ENCODE assay signal across 8 mouse cellular contexts in genomic region chr5:136243851-136244761, GRCm38 (mm10). TPM values are rescaled to one million over a fixed set of nuclear protein-coding genes. Genes with fewer than 3 reads are reported as not detected.
DNase-seq lines count a peak whose midpoint lies in the region; ATAC-seq lines count a peak whose summit lies in the region.

No protein-coding gene starts in this region.

- H3K4me2 ChIP-seq in heart, embryonic 11.5 days: peak overlapping the region; percentile 97
- peak overlapping the region; percentile 82 for H3K4me2 ChIP-seq in midbrain, embryonic 12.5 days (replicated peaks)

- H3K9ac ChIP-seq in heart, embryonic 11.5 days (ENCODE audit: low read depth, low read length): peak overlapping the region; percentile 50
- peak overlapping the region; percentile 81 for H3K9ac ChIP-seq in midbrain, embryonic 12.5 days (replicated peaks)

- no peak for DNase-seq in frontal cortex, postnatal 25 days (ENCODE audit: low spot score in 2 of 2)
- DNase-seq in 3T3-L1 (ENCODE audit: low read depth, low spot score): peak; percentile 18
- peak; percentile 51 to 55 for DNase-seq in kidney, postnatal 4 days

- no peaks in the 10 kb centered on the region for H3K4me1 ChIP-seq in brown adipose tissue, adult 24 weeks (ENCODE audit: control insufficient read depth, insufficient read depth, insufficient read length, low read length)
- H3K4me1 ChIP-seq in heart, embryonic 11.5 days (ENCODE audit: control insufficient read depth, insufficient read depth, low read length): peaks cover 9% of the 10 kb centered on the region; the same call in 1 of the 2 replicates
- peaks cover 37% of the 10 kb centered on the region for H3K4me1 ChIP-seq in midbrain, embryonic 12.5 days

- H3K9me3 ChIP-seq in heart, embryonic 11.5 days (replicated peaks; ENCODE audit: control insufficient read depth, low read length): no peaks in the 10 kb centered on the region
- H3K9me3 ChIP-seq in midbrain, embryonic 12.5 days: no peaks in the 10 kb centered on the region

- ATAC-seq in frontal cortex, adult (ENCODE audit: low TSS enrichment): peak; percentile 63; the same call in 1 of the 2 replicates
- peak; percentile 20; the same call in 1 of the 2 replicates for ATAC-seq in heart, embryonic 11.5 days (replicated peaks; ENCODE audit: insufficient number of reproducible peaks, low FRiP score, low TSS enrichment)
- ATAC-seq in midbrain, embryonic 12.5 days (ENCODE audit: low FRiP score, low read depth): peak; percentile 62
- no peak for ATAC-seq in megakaryocyte progenitor cell, adult 5-6 weeks (replicated peaks; ENCODE audit: poor library complexity)

- H3K36me3 ChIP-seq in heart, embryonic 11.5 days (ENCODE audit: control insufficient read depth, insufficient read depth, low read length): no peaks in the 10 kb centered on the region
- H3K36me3 ChIP-seq in midbrain, embryonic 12.5 days: no peaks in the 10 kb centered on the region

- H3K27ac ChIP-seq in brown adipose tissue, adult 24 weeks (replicated peaks; ENCODE audit: low read depth, low read length): peak overlapping the region; percentile 99
- no peak overlapping the region for H3K27ac ChIP-seq in heart, embryonic 11.5 days (ENCODE audit: low read depth, low read length)
- peak overlapping the region; percentile 84 for H3K27ac ChIP-seq in midbrain, embryonic 12.5 days (replicated peaks)

- WGBS in heart, embryonic 11.5 days (ENCODE audit: insufficient replicate concordance): 0% methylated on average over 48 of the region's 67 CpGs
- under 1% methylated on average over 39 of the region's 67 CpGs for WGBS in midbrain, embryonic 12.5 days

- H3K27me3 ChIP-seq in heart, embryonic 11.5 days (ENCODE audit: control insufficient read depth, insufficient read depth, low read length): peaks cover 16% of the 10 kb centered on the region
- H3K27me3 ChIP-seq in midbrain, embryonic 12.5 days: 0 out of 2 replicates have a peak, but pooled peaks cover 8% of the 10 kb centered on the region

- H3K4me3 ChIP-seq in brown adipose tissue, adult 24 weeks (ENCODE audit: insufficient read depth, low read depth, low read length): peak overlapping the region; percentile 87
- H3K4me3 ChIP-seq in heart, embryonic 11.5 days (ENCODE audit: low read depth, low read length): peak overlapping the region; percentile 63
- H3K4me3 ChIP-seq in midbrain, embryonic 12.5 days: peak overlapping the region; percentile 74

RNA-seq across cellular contexts. Expression of gene Sh2b2, which starts 2.2 kb away (rescaled TPM):
- polyA plus RNA-seq in brown adipose tissue, adult 24 weeks (2012; ENCODE audit: insufficient read depth, insufficient read length, missing spikeins): 67.4 and 106 TPM in 2 replicates
- polyA plus RNA-seq in heart, embryonic 11.5 days (2014; fragmentation: Nextera tagmentation; extraction: Ambion mirVana): 0.72 and 1.2 TPM in 2 replicates
- 20.7 and 21.3 TPM in 2 replicates for polyA plus RNA-seq in midbrain, embryonic 12.5 days (2016; fragmentation: Nextera tagmentation; extraction: Ambion mirVana)
- total RNA-seq in megakaryocyte progenitor cell, adult 5-6 weeks (2015): 27.8 and 33.0 TPM in 2 replicates
- 12.1 TPM in 2 replicates for total RNA-seq in megakaryocyte progenitor cell, adult 5-6 weeks (2017)

RNA-seq across cellular contexts. Expression of gene Prkrip1, which starts 45.3 kb away (rescaled TPM):
- 38.5 and 40.6 TPM in 2 replicates for polyA plus RNA-seq in brown adipose tissue, adult 24 weeks (2012; ENCODE audit: insufficient read depth, insufficient read length, missing spikeins)
- polyA plus RNA-seq in heart, embryonic 11.5 days (2014; fragmentation: Nextera tagmentation; extraction: Ambion mirVana): 50.3 and 52.6 TPM in 2 replicates
- polyA plus RNA-seq in midbrain, embryonic 12.5 days (2016; fragmentation: Nextera tagmentation; extraction: Ambion mirVana): 71.4 and 79.6 TPM in 2 replicates
- 21.0 and 26.5 TPM in 2 replicates for total RNA-seq in megakaryocyte progenitor cell, adult 5-6 weeks (2015)
- total RNA-seq in megakaryocyte progenitor cell, adult 5-6 weeks (2017): 51.5 and 78.2 TPM in 2 replicates

Comparison
In these comparisons a context has a peak if more than half of its experiments do, and no peak if none do; other contexts are left out.
1. DNase-seq: peak in 3T3-L1 (single experiment) and kidney, postnatal 4 days (2 of 2); none in frontal cortex, postnatal 25 days (0 of 2).
2. Peak in every context shown above with its lines, with median percentiles within 50 percentile points of each other: H3K4me3 ChIP-seq.